15 mouse cellular contexts compared by ENCODE assay signal in genomic region chr2:31741728-31742127, GRCm38 (mm10). TPM values are rescaled to one million over a fixed set of nuclear protein-coding genes. Genes with fewer than 3 reads are reported as not detected.
DNase-seq lines count a peak whose midpoint lies in the region; ATAC-seq and TF ChIP-seq lines count a peak whose summit lies in the region.
"Had no signal": no experiment of that assay in that cellular context is flagged by ENCODE, and none has a peak within 500 bp of the region (broad histone marks: within the 10 kb centered on the region; RNA-seq: fewer than 3 reads in every experiment).

No protein-coding gene starts in this region.

- no peaks in the 10 kb centered on the region for H3K27me3 ChIP-seq in heart, embryonic 13.5 days (replicated peaks)
- H3K27me3 ChIP-seq in lung, embryonic 14.5 days (ENCODE audit: insufficient read depth, low read length): no peaks in the 10 kb centered on the region
- H3K27me3 ChIP-seq in stomach, postnatal 0 days (ENCODE audit: control insufficient read depth, insufficient read depth, low read length): no peaks in the 10 kb centered on the region
- H3K27me3 ChIP-seq in liver, postnatal 0 days (ENCODE audit: insufficient read depth, low read length): no peaks in the 10 kb centered on the region
- H3K27me3 ChIP-seq: hindbrain, embryonic 13.5 days had no signal

- H3K9me3 ChIP-seq in heart, embryonic 13.5 days: no peaks in the 10 kb centered on the region
- H3K9me3 ChIP-seq in lung, embryonic 14.5 days (ENCODE audit: low read depth, low read length): no peaks in the 10 kb centered on the region
- H3K9me3 ChIP-seq in stomach, postnatal 0 days (ENCODE audit: control insufficient read depth, low read length): no peaks in the 10 kb centered on the region
- H3K9me3 ChIP-seq in liver, postnatal 0 days (ENCODE audit: low read length): no peaks in the 10 kb centered on the region
- H3K9me3 ChIP-seq: hindbrain, embryonic 13.5 days had no signal

- ATAC-seq in heart, embryonic 13.5 days (ENCODE audit: extremely low read depth, insufficient number of reproducible peaks, low FRiP score, low TSS enrichment): no peak
- no peak for ATAC-seq in lung, embryonic 14.5 days (ENCODE audit: insufficient read depth)
- no peak for ATAC-seq in stomach, postnatal 0 days (ENCODE audit: low FRiP score, low TSS enrichment)
- ATAC-seq in liver, postnatal 0 days: no peak

- H3K4me3 ChIP-seq in heart, embryonic 13.5 days: no peak overlapping the region
- H3K4me3 ChIP-seq in lung, embryonic 14.5 days (ENCODE audit: low read depth, low read length): no peak overlapping the region
- no peak overlapping the region for H3K4me3 ChIP-seq in stomach, postnatal 0 days (ENCODE audit: low read depth, low read length)
- H3K4me3 ChIP-seq in liver, postnatal 0 days (ENCODE audit: low read depth, low read length): no peak overlapping the region
- H3K4me3 ChIP-seq: hindbrain, embryonic 13.5 days had no signal

- intact Hi-C loops in heart, postnatal 10 days (cut with DNase I): loop anchor here (2.0 kb wide), 1 partner anchor 19 kb away; no protein-coding TSS in a partner anchor

- peak; percentile 23 to 49 for DNase-seq in cerebellum, postnatal 10 days
- DNase-seq in cerebellum, adult 9-11 months: no peak
- DNase-seq in heart, postnatal 10 days: no peak
- no peak for DNase-seq in lung, embryonic 14.5 days
- no peak for DNase-seq in lung, adult 18-20 months
- no peak for DNase-seq in stomach, postnatal 0 days (ENCODE audit: low spot score)
- no peak for DNase-seq in liver, postnatal 0 days
- DNase-seq: cerebellum, adult 11 months; kidney, adult 18-20 months; kidney, postnatal 25 days; spleen, adult 18-20 months; thymus, postnatal 4 days had no signal

- peaks cover 52% of the 10 kb centered on the region for H3K4me1 ChIP-seq in heart, embryonic 13.5 days
- H3K4me1 ChIP-seq in lung, embryonic 14.5 days (ENCODE audit: insufficient read depth): peaks cover 8% of the 10 kb centered on the region; the same call in 1 of the 2 replicates
- no peaks in the 10 kb centered on the region; the same call in 1 of the 2 replicates for H3K4me1 ChIP-seq in stomach, postnatal 0 days (replicated peaks; ENCODE audit: control insufficient read depth, insufficient read depth)
- peaks cover 4% of the 10 kb centered on the region; the same call in 1 of the 2 replicates for H3K4me1 ChIP-seq in liver, postnatal 0 days (ENCODE audit: insufficient read depth)

- H3K4me2 ChIP-seq in heart, embryonic 13.5 days: peak overlapping the region; percentile 50
- no peak overlapping the region for H3K4me2 ChIP-seq in lung, embryonic 14.5 days
- peak overlapping the region; percentile 23; the same call in 1 of the 2 replicates for H3K4me2 ChIP-seq in stomach, postnatal 0 days (replicated peaks; ENCODE audit: low read depth)
- H3K4me2 ChIP-seq in liver, postnatal 0 days (ENCODE audit: low read depth, low read length): no peak overlapping the region
- H3K4me2 ChIP-seq: hindbrain, embryonic 13.5 days had no signal

- 56% methylated on average over 1 of the region's 1 CpGs for WGBS in heart, embryonic 13.5 days
- WGBS in lung, embryonic 14.5 days: 59% methylated on average over 1 of the region's 1 CpGs
- 79% methylated on average over 1 of the region's 1 CpGs for WGBS in stomach, postnatal 0 days
- WGBS in liver, postnatal 0 days (ENCODE audit: insufficient replicate concordance): 73% methylated on average over 1 of the region's 1 CpGs

- TF ChIP-seq EP300 in stomach, postnatal 0 days (optimal IDR thresholded peaks at IDR 0.05): no peak
- no peak for TF ChIP-seq EP300 in liver, postnatal 0 days (IDR thresholded peaks at IDR 0.05; ENCODE audit: low read depth)

- 0 out of 2 replicates have a peak overlapping the region, but pooled peaks have one; percentile 67 for H3K9ac ChIP-seq in heart, embryonic 13.5 days
- H3K9ac ChIP-seq in lung, embryonic 14.5 days: no peak overlapping the region
- no peak overlapping the region for H3K9ac ChIP-seq in stomach, postnatal 0 days (ENCODE audit: low read length)
- no peak overlapping the region for H3K9ac ChIP-seq in liver, postnatal 0 days (replicated peaks)
- H3K9ac ChIP-seq: hindbrain, embryonic 13.5 days; liver, embryonic 14.5 days had no signal

- no peaks in the 10 kb centered on the region for H3K36me3 ChIP-seq in heart, embryonic 13.5 days
- no peaks in the 10 kb centered on the region for H3K36me3 ChIP-seq in lung, embryonic 14.5 days (ENCODE audit: insufficient read depth)
- no peaks in the 10 kb centered on the region for H3K36me3 ChIP-seq in stomach, postnatal 0 days (ENCODE audit: control insufficient read depth, insufficient read depth, low read length)
- no peaks in the 10 kb centered on the region for H3K36me3 ChIP-seq in liver, postnatal 0 days (replicated peaks; ENCODE audit: insufficient read depth, low read length)
- H3K36me3 ChIP-seq: hindbrain, embryonic 13.5 days had no signal

- peak overlapping the region; percentile 71 for H3K27ac ChIP-seq in heart, embryonic 13.5 days (replicated peaks)
- H3K27ac ChIP-seq in lung, embryonic 14.5 days (ENCODE audit: low read depth): 0 out of 2 replicates have a peak overlapping the region, but pooled peaks have one; percentile 18
- H3K27ac ChIP-seq in stomach, postnatal 0 days (replicated peaks): peak overlapping the region; percentile 49; the same call in 1 of the 2 replicates
- no peak overlapping the region for H3K27ac ChIP-seq in liver, postnatal 0 days (ENCODE audit: low read depth)
- H3K27ac ChIP-seq: hindbrain, embryonic 13.5 days; liver, embryonic 14.5 days had no signal

- TF ChIP-seq CTCF in lung, embryonic 14.5 days (IDR thresholded peaks at IDR 0.05; ENCODE audit: low read depth): no peak
- TF ChIP-seq CTCF in stomach, postnatal 0 days (IDR thresholded peaks at IDR 0.05; ENCODE audit: low read depth): no peak
- no peak for TF ChIP-seq CTCF in liver, postnatal 0 days (IDR thresholded peaks at IDR 0.05; ENCODE audit: low read depth)

RNA-seq across cellular contexts. Expression of gene Abl1, which starts 53.6 kb away (rescaled TPM):
- polyA plus RNA-seq in heart, embryonic 13.5 days (2015; fragmentation: Nextera tagmentation; extraction: Ambion mirVana): 25.2 and 27.9 TPM in 2 replicates
- 10 to 100 TPM; 56.8 to 65.5 TPM for total RNA-seq in heart, postnatal 10 days (2021)
- 52.6 and 54.4 TPM in 2 replicates for polyA plus RNA-seq in lung, embryonic 14.5 days (2014; fragmentation: Nextera tagmentation; extraction: Ambion mirVana)
- polyA plus RNA-seq in stomach, postnatal 0 days (2015; fragmentation: Nextera tagmentation; extraction: Ambion mirVana): 11.1 and 11.5 TPM in 2 replicates
- polyA plus RNA-seq in liver, postnatal 0 days (2015; fragmentation: Nextera tagmentation; extraction: Ambion mirVana): 4.1 and 4.5 TPM in 2 replicates

Comparison
In these comparisons a context has a peak if more than half of its experiments do, and no peak if none do; other contexts are left out.
1. DNase-seq: peak in cerebellum, postnatal 10 days (2 of 2); none in cerebellum, adult 9-11 months (single experiment), heart, postnatal 10 days (0 of 2), lung, embryonic 14.5 days (single experiment), lung, adult 18-20 months (0 of 2), stomach, postnatal 0 days (single experiment) and liver, postnatal 0 days (single experiment).
2. H3K4me2 ChIP-seq: peak in heart, embryonic 13.5 days (single experiment) and stomach, postnatal 0 days (single experiment); none in lung, embryonic 14.5 days (single experiment) and liver, postnatal 0 days (single experiment).